Mouse (Mus musculus) ovary, adult 18-20 months (tissue): ENCODE measurements around the gene Ifrd2.
"Not testable (repeated sequence)": the region's sequence is repeated elsewhere in the genome, so short reads cannot be mapped to it uniquely, and the experiment has no call there.

ENCODE experiments used
- DNase-seq: peaks from one replicate; pipeline ENCODE4 v3.0.0; 2022; ENCODE audit warnings: low spot score, mixed read lengths

The Ifrd2 gene

GRCm38 (mm10) chr9:107552690-107553393 is 34.6 kb upstream of the Ifrd2 start:
- no peak for DNase-seq

GRCm38 (mm10) chr9:107553541-107554318 is 33.7 kb upstream of the Ifrd2 start:
- no peak for DNase-seq

DNA sequence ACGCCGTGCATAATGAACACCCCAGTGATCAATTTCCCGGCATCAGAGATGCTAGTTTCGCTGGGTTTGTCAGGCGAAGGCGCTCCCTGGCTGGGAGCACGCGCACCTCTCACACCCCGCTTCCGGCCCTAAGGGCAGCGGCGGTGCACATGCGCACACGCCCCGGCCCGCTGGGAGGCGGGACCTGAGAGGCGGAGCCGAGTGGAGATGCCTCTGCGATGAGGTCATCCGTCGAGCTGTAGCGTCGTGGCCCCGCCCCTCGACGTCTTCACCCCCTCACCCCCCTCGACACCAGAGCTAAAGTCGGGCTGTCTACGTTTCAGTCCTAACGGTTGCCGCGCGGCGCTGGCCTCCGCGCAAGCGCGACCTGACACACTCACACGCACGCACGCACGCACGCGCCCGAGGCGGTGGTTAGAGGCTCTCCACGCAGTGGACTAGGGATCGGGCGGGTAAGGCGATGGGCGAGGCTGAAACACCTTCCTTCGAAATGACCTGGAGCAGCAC is 33.1 kb upstream of the Ifrd2 start:
- DNase-seq, result peak; percentile 94

- no peak for DNase-seq
These were observed 32.4 kb upstream of the Ifrd2 start for GRCm38 (mm10) chr9:107555031-107555457.

- DNase-seq, result no peak
These were observed 31.7 kb upstream of the Ifrd2 start for GRCm38 (mm10) chr9:107555701-107556100.

DNA sequence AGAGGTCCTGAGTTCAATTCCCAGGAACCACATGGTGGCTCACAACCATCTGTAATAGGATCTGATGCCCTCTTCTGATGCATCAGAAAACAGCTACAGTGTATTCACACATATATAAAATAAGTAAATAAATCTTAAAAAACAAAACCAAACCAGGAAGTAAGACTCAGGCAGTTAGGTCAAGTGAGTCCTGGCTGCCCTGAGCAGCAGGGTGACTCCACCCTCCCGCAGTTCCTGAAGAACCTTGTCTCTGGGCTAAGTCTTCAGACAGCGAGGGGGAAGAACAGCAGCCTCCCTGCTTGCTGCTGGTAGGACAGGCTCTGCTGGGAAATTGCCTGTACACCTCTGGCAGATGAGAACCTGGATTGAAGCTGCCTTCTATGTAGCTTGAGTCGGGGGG is 31.1 kb upstream of the Ifrd2 start:
- no peak for DNase-seq

DNA sequence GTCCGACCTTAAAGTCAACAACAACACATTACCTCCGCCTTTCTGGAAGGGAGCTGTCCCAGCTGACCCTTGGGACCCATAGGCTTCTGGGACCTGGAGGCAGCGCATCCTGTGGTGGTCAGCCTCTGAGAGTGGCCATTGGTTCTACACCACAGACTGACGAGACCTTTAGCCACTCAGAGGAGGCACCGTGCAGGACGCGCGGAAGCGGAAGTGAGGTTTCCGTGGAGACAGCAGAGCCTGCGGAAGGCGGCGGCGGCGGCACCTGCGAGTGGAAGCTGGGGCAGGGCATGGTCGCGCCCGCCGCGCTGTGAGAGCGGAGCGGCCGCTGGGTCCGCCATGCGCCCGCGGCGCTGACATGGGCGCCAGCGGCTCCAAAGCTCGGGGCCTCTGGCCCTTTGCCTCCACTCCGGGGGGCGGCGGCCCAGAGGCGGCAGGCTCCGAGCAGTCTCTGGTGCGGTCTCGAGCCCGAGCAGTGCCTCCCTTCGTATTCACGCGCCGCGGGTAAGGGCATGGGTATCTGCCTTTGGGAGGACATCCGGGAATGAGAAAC is 24.3 kb upstream of the Ifrd2 start, which contains the start of gene Tusc2:
TSS of gene Tusc2 (plus strand) at position 227 of the 553 bp plus-strand sequence.
- peak; percentile 92 for DNase-seq

GRCm38 (mm10) chr9:107565556-107565955 is 21.9 kb upstream of the Ifrd2 start:
- not testable (repeated sequence) for DNase-seq

- no peak for DNase-seq
These were observed 21.3 kb upstream of the Ifrd2 start for GRCm38 (mm10) chr9:107566041-107566709.

GRCm38 (mm10) chr9:107566855-107567254 is 20.6 kb upstream of the Ifrd2 start:
- DNase-seq, result no peak

DNA sequence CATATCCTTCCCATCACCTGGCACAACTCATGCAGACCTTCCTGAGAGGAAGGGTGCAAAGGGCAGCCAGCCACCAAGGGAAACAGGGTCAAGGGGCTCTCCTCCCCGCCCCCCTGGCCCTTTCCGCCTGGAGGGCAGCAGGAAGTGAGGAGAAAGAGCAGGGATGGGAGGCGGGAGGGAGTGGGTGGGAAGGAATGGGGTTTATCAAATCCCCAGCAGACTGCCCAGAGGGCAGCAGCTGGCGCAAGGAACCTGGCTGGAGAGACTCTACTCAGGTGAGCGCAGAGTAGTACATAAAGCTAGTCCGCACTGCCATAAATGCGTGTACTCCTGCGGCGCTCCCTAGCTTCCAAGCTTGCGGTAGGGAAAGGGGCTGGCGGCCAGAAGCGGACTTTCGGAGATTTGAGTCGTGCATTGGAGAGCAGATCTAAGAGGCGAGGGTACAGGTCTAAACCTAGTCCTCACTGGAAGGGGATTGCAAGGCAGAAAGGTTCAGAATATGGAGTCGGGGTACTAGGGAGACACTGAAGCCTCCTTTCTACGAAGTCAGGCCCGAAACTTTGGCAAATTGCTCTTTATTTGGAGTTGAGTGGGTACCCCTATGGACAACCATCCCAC is 19.6 kb upstream of the Ifrd2 start, which contains the start of gene Hyal2:
TSS of gene Hyal2 (plus strand) at position 244 of the 618 bp plus-strand sequence.
- DNase-seq, result no peak

DNA sequence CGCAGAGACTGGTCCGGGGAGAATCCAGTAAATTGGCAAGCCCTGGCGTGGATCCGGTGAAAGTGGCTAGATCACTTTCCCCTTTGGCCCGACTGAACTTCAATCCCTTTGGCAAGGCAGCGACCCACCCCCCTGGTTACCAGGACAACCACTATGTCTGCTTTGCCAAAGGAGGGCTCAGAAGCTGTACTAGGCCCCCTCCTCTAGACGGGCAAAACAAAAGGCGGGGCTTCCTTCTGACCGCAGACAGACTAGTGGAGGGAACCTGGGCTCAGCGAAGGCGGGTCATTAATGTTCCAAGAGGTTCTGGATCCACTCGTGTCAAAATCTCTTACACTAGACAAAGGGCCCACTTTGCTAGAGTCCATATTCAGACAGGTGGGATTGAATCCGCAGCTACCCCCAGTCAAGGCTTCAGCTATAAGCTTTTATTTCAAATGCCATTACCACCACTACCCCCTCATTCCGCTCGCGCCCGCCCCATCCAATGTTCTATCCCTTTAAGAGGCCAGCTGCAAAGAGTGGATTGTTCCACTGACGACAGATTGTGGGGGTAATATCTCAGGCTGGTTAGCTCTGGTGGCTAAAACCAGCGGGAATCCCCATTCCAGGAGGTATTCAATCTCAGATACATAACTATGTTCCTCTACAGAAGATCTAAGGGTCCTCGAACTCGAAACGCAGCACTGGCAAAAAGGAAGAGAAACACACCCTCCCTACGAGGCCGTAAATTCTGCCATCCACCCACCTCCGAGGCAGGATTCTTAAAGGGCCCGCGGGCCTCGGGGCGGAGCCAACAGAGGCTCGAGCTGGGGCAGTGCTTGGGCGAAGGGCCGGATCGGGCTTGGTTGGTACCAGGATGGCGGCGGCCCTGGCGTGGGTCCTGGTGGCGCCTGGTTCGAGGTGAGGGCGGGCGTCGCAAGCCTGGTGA is 18.8 kb upstream of the Ifrd2 start:
- peak; percentile 80 for DNase-seq

DNA sequence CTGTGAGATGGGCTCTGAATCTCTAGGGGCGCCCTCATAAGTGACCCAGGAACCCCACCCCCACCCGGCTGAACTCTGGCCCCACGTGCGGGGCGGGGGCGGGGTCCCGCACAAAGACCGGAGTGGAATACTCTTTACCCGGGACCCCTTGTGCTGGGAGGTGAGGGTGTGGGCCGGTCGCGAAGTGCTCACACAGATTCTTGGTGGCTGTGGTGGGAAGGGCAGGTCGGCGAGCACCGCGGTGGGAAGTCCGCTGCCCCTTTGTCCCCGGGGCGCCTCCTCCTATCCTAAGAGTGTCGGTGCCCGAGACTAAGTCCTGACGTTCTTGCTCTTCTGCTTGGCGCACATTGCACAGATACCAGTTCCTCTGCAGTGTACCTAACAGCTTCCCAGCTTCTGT is 18.2 kb upstream of the Ifrd2 start:
- no peak for DNase-seq

DNA sequence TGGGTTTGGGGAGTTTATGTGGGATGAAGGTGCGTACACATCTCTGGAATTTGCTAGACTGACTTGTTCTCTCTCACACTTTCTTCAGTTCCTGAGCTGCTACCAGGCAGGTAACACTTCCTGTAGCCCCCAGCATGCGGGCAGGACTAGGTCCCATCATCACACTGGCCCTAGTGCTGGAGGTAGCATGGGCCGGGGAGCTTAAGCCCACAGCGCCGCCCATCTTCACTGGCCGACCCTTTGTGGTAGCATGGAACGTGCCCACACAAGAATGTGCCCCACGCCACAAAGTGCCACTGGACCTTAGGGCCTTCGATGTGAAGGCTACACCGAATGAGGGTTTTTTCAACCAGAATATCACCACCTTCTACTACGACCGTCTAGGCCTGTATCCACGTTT is 17.4 kb upstream of the Ifrd2 start:
- no peak for DNase-seq

DNA sequence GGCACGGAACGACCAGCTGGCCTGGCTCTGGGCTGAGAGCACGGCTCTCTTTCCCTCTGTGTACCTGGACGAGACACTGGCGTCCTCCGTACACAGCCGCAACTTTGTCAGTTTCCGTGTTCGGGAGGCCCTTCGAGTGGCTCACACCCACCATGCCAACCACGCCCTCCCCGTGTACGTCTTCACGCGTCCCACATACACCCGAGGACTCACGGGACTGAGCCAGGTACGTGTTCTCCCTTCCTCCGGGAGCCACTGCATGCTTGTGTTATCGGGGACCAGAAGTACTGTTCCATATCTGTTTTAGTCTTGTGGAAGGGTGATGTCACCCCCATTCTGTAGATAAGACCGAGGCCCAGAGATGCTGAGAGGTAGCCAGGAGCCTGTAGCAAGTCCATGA is 16.6 kb upstream of the Ifrd2 start:
- DNase-seq, result no peak

- no peak for DNase-seq
These were observed 15.7 kb upstream of the Ifrd2 start for GRCm38 (mm10) chr9:107571534-107572326.

DNA sequence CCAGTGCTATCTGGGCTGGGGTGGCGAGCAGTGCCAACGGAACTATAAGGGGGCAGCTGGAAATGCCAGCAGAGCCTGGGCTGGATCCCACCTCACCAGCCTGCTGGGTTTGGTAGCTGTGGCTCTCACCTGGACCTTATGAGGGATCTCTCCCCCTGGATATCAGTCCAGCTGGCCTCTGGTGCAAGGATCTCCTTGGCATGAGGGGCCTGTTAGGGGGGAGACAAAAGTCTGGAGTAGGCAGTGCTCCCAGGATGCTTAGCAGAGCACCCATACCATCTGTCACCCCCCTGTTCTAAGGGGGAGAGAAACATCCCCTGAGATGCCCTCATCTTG is 15.1 kb upstream of the Ifrd2 start:
- DNase-seq, result no peak

DNA sequence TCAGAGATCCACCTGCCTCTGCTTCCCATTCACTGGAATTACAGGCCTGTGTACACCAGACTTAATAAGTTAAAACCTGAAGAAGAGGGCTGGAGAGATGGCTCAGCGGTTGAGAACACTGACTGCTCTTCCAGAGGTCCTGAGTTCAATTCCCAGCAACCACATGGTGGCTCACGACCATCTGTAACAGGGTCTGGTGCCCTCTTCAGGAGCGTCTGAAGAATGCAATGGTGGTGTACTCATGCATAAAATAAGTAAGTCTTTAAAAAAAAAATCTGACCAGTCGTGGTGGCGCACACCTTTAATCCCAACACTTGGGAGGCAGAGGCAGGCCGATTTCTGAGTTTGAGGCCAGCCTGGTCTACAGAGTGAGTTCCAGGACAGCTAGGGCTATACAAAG is 13.7 kb upstream of the Ifrd2 start:
- not testable (repeated sequence) for DNase-seq

DNA sequence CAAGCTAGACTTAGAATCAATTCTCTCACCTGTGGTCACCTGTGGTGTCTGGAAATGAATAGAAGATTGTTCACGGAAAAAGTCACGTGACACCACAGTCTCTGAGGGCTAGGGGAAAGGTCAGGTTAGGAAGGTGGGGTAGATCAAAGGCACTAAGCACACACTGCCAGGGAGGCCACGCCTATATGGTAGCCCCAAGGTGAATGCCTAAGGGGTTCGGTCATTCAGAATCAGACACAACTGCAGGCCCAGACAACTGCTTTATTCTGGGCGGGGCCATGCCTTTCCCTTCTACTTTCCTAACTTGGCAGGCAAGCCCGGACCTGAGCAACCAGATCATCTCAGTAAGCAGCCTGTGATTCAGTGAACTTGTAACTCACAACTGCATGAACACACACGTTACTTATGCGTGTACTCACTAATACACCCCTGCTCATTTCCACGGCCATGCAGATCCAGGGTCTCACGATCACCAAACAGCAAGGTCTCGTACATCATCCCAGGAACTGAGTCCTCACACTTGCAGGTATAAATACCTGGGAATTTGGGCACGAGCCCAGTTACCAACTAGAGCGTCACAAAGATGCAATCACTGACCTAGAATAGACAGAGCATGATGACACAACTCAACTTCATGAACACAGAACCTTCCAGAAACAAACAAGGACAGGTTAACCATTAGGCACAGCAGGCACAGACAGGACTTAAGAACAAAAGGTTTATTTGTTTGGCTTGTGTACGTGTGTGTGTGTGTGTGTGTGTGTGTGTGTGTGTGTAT is 11.7 kb upstream of the Ifrd2 start:
- no peak for DNase-seq
